Mouse (Mus musculus): Measurements from ENCODE around the gene Ppfia3. TPM values are rescaled to one million over a fixed set of nuclear protein-coding genes. Genes with fewer than 3 reads are reported as not detected.
A peak's percentile ranks its signal among the peaks of the same experiment; 100 is the strongest.

Ppfia3 gene
- total and polyA plus RNA-seq, 2 experiments from 2014 or later: 25.5 to 107 TPM

GRCm38 (mm10) chr7:45338161-45338911 is 28.5 kb downstream of the Ppfia3 start:
- no peak for ATAC-seq
- no peak for DNase-seq (ENCODE audit: low spot score)
- Histone ChIP-seq H3K27me3 (ENCODE audit: insufficient read depth, low read length) (no peaks in the 10 kb centered on the region), H3K4me3 (ENCODE audit: low read length) (no peak overlapping the region), H3K9me3 (ENCODE audit: low read length) (no peaks in the 10 kb centered on the region), H3K9ac (replicated peaks; ENCODE audit: low read length) (no peak overlapping the region), H3K4me1 (ENCODE audit: insufficient read depth, low read length) (peaks cover 6% of the 10 kb centered on the region), H3K4me2 (ENCODE audit: low read depth, low read length) (0 out of 2 replicates have a peak overlapping the region, but pooled peaks have one; percentile 69), H3K27ac (no peak overlapping the region), H3K36me3 (ENCODE audit: insufficient read depth, low read length) (no peaks in the 10 kb centered on the region)
- no peak for TF ChIP-seq CTCF (IDR thresholded peaks at IDR 0.05; ENCODE audit: low read depth)
- 10% methylated on average over 14 of the region's 14 CpGs for WGBS

DNA sequence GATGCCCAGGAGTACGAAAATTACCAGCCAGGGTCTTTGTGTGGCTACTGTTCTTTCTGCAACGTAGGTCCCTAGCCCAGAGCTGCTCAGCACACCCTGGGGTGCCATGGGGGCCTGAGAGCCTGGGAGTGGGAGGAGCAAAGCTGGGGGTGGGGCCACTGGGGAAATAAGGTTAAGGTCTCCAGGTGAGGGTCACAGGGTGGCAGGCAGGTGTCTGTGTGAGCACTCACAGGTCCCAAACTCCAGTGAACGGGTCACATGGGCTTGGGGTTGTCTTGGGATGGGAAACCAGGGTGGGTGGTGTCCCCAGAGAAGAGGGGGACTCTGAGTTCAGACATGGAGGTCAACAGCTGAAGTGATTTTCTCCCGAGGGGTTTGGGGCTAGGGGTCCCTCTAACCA is 29.4 kb downstream of the Ppfia3 start:
- Histone ChIP-seq H3K4me2 (ENCODE audit: low read depth, low read length) (no peak overlapping the region), H3K9ac (replicated peaks; ENCODE audit: low read length) (no peak overlapping the region), H3K4me3 (ENCODE audit: low read length) (no peak overlapping the region), H3K36me3 (ENCODE audit: insufficient read depth, low read length) (no peaks in the 10 kb centered on the region), H3K27ac (no peak overlapping the region), H3K4me1 (ENCODE audit: insufficient read depth, low read length) (peaks cover 7% of the 10 kb centered on the region), H3K9me3 (ENCODE audit: low read length) (no peaks in the 10 kb centered on the region), H3K27me3 (ENCODE audit: insufficient read depth, low read length) (no peaks in the 10 kb centered on the region)
- TF ChIP-seq CTCF (IDR thresholded peaks at IDR 0.05; ENCODE audit: low read depth): no peak
- 15% methylated on average over 4 of the region's 4 CpGs for WGBS
- DNase-seq (ENCODE audit: low spot score): no peak
- ATAC-seq: no peak

DNA sequence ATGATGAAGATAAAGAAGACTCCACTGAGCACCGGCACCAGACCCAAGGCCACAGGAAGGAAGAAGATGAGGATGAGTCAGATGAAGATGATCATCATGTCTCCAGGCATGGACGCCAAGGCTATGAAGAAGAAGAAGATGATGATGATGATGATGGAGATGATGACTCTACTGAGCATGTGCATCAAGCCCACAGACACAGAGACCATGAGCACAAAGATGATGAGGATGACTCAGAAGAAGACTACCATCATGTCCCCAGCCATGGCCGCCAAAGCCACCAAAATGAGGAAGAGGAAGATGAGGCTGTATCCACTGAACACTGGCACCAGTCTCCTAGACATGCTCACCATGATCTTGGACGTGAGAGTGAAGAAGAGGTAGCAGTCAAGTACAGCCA is 30.5 kb downstream of the Ppfia3 start:
- Histone ChIP-seq H3K4me1 (ENCODE audit: insufficient read depth, low read length) (peaks cover 11% of the 10 kb centered on the region), H3K27ac (no peak overlapping the region), H3K4me3 (ENCODE audit: low read length) (no peak overlapping the region), H3K4me2 (ENCODE audit: low read depth, low read length) (no peak overlapping the region), H3K9me3 (ENCODE audit: low read length) (no peaks in the 10 kb centered on the region), H3K9ac (replicated peaks; ENCODE audit: low read length) (no peak overlapping the region), H3K36me3 (ENCODE audit: insufficient read depth, low read length) (no peaks in the 10 kb centered on the region), H3K27me3 (ENCODE audit: insufficient read depth, low read length) (no peaks in the 10 kb centered on the region)
- 92% methylated on average over 4 of the region's 4 CpGs for WGBS
- DNase-seq (ENCODE audit: low spot score) (no peak), ATAC-seq (no peak)
- TF ChIP-seq CTCF (IDR thresholded peaks at IDR 0.05; ENCODE audit: low read depth): no peak

DNA sequence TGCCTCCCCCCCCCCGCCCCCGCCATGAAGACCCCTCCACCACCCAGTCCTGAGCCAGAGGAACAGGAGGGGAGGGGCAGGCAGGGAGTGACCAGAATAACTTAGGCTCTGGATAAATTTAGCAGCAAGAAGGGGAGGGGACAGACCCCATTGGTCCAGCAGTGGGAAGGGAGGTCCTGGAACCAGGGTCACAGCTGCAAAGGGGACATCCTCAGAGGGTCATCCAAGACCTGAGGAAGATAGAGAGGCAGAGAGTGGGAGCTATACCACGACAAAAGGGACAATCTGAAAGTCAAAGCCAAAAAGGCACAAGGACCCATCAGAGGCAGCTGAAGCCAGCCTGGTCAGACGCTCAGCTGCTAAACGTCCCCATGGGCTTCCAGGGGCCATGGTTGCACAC is 31.8 kb downstream of the Ppfia3 start, which contains the start of gene Hrc:
TSS of gene Hrc (plus strand) at position 235 of the 400 bp plus-strand sequence.
- Histone ChIP-seq H3K27me3 (ENCODE audit: insufficient read depth, low read length) (no peaks in the 10 kb centered on the region), H3K36me3 (ENCODE audit: insufficient read depth, low read length) (no peaks in the 10 kb centered on the region), H3K4me3 (ENCODE audit: low read length) (no peak within 1 kb of the TSS), H3K27ac (no peak within 1 kb of the TSS), H3K9ac (replicated peaks; ENCODE audit: low read length) (no peak within 1 kb of the TSS), H3K4me2 (ENCODE audit: low read depth, low read length) (peak within 1 kb of the TSS; percentile 93), H3K4me1 (ENCODE audit: insufficient read depth, low read length) (peaks cover 11% of the 10 kb centered on the region), H3K9me3 (ENCODE audit: low read length) (no peaks in the 10 kb centered on the region)
- no peak for ATAC-seq
- no peak for DNase-seq (ENCODE audit: low spot score)
- no peak for TF ChIP-seq CTCF (IDR thresholded peaks at IDR 0.05; ENCODE audit: low read depth)
- 31% methylated on average over 5 of the region's 5 CpGs for WGBS

DNA sequence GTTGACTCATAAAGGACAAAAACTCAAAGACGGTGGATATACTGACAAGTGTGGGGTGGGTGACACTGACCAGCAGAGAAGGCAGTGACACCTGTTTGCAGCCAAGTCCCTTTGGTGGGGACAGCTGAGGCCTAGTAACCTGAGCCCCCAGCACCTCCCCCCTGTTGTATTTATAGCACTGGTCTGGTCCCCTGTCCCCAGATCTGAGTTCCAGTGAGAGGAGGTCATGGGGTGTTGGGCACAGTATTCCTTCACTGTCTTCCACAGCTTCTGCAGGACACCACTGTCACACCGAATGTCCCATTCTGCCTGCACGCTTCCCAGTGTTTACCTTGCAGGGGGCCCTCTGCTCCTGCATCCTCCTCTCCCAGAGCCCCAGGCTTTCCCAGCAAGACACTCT is 32.2 kb downstream of the Ppfia3 start:
- H3K36me3 ChIP-seq (ENCODE audit: insufficient read depth, low read length): no peaks in the 10 kb centered on the region
- ATAC-seq (no peak), DNase-seq (ENCODE audit: low spot score) (no peak)
- no peak overlapping the region for H3K27ac ChIP-seq
- no peak overlapping the region for H3K4me3 ChIP-seq (ENCODE audit: low read length)
- TF ChIP-seq CTCF (IDR thresholded peaks at IDR 0.05; ENCODE audit: low read depth): no peak
- H3K9me3 ChIP-seq (ENCODE audit: low read length): no peaks in the 10 kb centered on the region
- no peaks in the 10 kb centered on the region for H3K27me3 ChIP-seq (ENCODE audit: insufficient read depth, low read length)
- WGBS: 30% methylated on average over 3 of the region's 3 CpGs
- H3K4me1 ChIP-seq (ENCODE audit: insufficient read depth, low read length): peaks cover 11% of the 10 kb centered on the region
- no peak overlapping the region for H3K9ac ChIP-seq (replicated peaks; ENCODE audit: low read length)
- no peak overlapping the region for H3K4me2 ChIP-seq (ENCODE audit: low read depth, low read length)

- ATAC-seq (peak; percentile 78), DNase-seq (ENCODE audit: low spot score) (peak; percentile 88)
- Histone ChIP-seq H3K36me3 (ENCODE audit: insufficient read depth, low read length) (no peaks in the 10 kb centered on the region), H3K9me3 (ENCODE audit: low read length) (no peaks in the 10 kb centered on the region), H3K27ac (peak within 1 kb of the TSS; percentile 69), H3K4me3 (ENCODE audit: low read length) (peak within 1 kb of the TSS; percentile 61), H3K4me2 (ENCODE audit: low read depth, low read length) (peak within 1 kb of the TSS; percentile 93), H3K27me3 (ENCODE audit: insufficient read depth, low read length) (no peaks in the 10 kb centered on the region), H3K4me1 (ENCODE audit: insufficient read depth, low read length) (peaks cover 5% of the 10 kb centered on the region), H3K9ac (replicated peaks; ENCODE audit: low read length) (peak within 1 kb of the TSS; percentile 68)
- no peak for TF ChIP-seq CTCF (IDR thresholded peaks at IDR 0.05; ENCODE audit: low read depth)
- WGBS: under 1% methylated on average over 38 of the region's 38 CpGs
Measured at GRCm38 (mm10) chr7:45333431-45333982, 33.3 kb downstream of the Ppfia3 start, which contains the start of gene Trpm4. Gene Trpm4, minus strand, starts transcription at chr7:45333780.
